Mouse (Mus musculus): ENCODE results near the gene Scrn3.

DNA sequence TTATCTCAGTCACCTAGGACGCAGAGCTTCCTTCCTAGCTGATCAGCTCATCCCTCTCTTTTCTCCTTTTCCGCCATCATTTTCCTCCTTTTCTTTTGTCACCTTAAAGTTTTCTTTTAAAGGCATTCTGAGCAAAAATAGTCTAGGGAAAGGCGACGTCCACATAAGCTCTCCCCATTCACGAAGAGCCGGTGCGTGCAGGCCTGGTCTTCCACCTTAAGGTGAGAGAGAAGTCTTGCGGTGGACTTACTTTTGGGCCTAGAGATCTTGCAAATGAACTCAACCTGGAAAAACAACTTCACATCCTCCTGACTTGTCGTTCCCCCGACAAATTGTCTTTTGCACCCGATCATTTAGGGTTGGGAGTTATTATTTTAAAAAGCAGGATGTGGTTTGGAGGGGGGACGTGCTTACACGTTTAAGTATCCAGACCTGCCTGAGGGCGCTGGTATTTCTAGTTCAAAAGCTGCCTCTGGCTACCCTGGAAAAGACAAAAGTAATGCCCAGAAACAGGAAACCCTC is 42.3 kb upstream of the Scrn3 start:
- TF ChIP-seq CTCF (IDR thresholded peaks at IDR 0.05; ENCODE audit: extremely low read depth, insufficient read depth, insufficient read length, insufficient replicate concordance): no peak
- TF ChIP-seq POLR2A (IDR thresholded peaks at IDR 0.05; ENCODE audit: low read depth, low read length): no peak

Data from spleen, adult 2 months (tissue).